Mouse (Mus musculus) MEL-GATA-1-ER (cell line): Measurements from ENCODE around the gene Oaz2.

Experiments used
- DNase-seq: peaks from one replicate; pipeline ENCODE4 v3.0.0-alpha.2; 2012; ENCODE audit warnings: low read depth; ENCODE audit errors: extremely low read depth

Gene Oaz2

DNA sequence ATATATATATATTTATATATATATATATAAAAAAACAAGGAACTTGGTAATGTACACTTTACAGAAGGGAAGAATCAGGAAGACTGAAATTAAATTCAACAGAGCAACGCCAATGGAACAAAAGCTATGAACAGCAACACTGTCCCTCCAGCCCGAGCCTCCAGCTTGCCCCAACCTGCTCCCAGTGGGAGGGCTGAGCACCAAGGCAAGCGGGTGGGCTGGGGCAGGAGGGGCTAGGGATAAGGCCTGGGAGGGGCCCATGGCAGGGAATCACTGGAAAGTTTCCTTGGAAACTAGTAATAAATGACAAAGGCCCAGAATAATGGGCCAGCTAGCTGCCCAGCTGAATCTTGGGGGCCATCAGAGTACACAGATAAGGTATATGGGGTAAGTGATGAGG, 24.7 kb downstream of the Oaz2 start:
- DNase-seq, result no peak

DNA sequence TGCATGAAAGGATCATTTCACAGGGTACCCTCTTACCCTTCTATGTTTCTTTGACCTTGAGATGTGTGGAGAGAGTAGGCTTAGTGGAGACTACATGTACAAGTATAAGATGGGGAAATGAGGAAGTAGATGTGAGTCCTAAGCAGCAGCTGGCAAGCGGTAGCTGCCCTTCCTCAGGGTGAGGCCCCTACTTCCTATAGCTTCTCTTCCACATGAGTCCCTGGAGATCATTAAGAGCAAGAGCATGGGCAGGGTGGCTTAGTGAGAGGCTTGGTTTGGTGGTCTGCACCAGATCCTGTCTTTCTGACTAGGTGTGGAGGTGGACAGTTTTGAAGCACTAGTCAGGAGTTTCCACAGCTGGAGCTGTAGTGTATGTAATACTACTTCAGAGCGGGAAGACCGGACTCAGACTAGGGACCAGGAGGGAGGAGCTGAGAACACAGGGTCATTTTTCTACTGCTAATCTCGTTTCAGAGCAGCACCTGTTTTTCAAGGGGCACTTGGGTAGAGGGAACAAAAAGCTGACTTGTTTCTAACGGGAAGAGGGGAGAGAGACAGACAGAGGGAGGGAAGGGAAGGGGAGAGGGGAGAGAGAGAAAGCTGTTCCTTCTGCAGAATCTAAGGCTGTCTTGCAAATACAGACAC, 25.3 kb downstream of the Oaz2 start:
- DNase-seq, result peak; percentile 71

DNA sequence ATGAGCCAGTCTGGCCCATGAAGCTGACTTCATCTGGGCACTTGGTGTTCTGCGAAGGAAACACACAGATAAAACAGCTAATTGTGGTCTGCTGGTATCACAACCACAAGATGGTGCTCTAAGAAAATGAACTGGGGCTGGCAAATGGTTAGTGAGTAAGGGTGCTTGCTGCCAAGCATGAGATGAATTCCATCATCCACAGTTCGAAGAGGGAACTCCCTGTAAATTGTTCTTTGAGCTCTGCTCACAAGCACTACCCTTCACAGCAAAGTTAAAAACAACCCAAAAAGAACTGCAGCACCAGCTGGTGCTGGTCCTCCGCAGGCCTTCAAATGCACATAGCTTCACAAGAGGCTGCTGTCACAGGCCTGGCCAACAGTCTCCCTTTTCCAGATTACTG, 27.8 kb downstream of the Oaz2 start:
- DNase-seq, result no peak

GRCm38 (mm10) chr9:65696337-65696736, 28.5 kb downstream of the Oaz2 start:
- no peak for DNase-seq

- no peak for DNase-seq
Observed at GRCm38 (mm10) chr9:65697356-65697755, 29.6 kb downstream of the Oaz2 start.

DNA sequence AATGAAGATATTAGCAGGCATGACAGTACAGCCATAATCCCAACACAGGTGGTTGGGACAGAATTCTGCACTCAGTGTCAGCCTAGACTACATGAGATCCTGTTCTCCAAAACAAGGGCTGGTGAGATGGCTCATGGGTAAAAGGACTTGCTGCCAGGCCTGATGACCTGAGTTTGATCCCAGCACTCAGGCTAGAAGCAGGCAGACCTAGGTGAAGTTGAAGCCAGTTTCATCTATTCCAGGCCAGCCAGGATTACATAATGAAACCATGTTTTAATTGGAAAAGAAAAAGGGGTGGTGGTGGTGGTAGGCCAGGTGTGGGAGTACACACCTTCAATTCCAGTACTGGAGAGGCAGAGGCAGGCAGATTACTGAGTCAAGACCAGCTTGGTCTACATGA, 30.2 kb downstream of the Oaz2 start:
- no peak for DNase-seq

DNA sequence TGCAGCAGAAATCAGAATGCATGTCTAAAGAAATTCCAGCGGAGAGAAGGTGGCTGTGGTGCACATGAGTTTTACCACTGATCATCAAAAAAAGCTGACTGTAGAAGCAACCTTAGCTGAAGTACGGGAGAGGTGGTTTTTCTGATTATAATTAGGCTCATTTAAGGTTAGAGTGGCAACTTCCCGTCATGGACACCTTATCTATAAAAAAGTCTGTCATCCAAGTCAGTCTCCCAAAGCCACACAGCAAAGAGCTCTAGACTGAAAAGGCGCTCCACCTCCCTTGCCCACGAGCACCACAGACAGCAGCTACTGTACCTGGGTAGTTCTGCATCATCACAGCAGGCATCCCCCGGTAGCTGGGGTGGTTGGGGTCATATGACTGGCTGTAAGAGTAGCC, 32.7 kb downstream of the Oaz2 start:
- DNase-seq, result peak; percentile 50

DNA sequence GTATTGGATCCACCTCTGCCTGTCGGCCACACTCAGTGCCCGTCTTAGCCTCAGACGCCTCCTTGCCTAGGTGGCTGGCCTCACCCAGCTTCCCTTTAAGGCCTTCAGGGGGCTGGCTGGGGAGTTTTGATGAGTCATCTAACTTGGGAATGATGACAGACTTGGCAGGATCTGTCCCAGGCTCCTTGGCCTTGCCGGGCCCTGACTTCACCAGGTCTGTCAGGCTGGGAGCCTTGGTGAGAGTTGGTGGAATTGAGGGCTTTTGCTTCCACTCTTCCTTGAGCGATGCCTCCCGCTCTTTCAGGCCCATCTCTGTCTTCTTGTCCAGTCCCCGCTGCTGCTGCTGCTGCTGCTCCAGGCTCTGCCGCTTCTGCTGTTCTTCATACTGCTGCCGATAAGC, 34.5 kb downstream of the Oaz2 start:
- no peak for DNase-seq

DNA sequence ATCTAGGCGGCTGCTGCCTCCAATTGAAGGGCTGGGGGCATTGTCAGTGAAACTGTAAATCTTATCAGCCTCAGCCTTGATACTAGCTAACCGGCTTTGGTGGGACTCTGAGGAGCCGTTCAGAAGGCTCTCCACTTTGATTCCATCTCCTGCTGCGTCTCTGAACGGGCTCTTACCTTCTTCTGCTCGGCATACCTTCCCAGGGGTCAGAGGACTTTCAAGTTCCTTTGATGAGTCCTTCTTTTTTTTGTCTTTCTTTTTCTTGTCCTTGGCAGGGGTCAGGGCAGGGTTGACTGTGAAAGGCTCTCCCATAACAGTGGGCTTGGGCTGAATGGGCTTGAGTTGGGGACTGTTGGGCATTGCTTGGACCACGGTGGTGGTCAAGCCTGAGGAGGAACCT, 35.4 kb downstream of the Oaz2 start:
- no peak for DNase-seq

DNA sequence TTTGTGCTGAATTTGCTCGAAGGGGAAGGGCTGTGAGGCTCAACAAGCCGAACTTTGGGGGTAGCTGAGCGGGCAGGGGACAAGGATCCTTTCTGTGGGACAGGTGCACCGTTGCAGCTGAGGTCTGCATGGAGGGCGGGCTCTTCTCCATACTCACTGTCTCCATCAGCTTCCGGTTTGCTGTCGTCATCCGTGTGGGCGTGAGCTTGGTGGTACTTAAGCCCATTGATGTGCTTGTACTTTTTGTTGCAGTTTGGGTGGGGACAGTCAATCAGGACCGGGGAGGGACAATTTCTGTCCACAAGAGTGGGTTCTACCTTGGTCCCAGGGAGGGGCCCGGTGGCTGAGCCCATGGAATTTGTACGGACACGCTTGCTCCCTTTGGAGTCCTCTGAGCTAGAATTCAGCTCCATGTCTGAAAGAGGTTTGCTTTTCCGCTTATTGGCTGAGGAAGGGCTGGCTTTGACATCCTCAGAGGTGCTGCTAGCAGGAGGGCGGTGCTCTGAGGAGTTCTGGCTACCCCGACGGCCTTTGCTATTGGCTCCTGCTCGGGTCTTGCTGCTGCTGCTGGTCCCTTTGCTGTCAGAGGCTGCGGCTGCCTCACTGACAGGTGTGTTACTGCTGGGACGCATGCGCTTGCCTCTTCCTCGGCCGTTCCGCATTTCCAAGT, 36.3 kb downstream of the Oaz2 start:
- no peak for DNase-seq

DNA sequence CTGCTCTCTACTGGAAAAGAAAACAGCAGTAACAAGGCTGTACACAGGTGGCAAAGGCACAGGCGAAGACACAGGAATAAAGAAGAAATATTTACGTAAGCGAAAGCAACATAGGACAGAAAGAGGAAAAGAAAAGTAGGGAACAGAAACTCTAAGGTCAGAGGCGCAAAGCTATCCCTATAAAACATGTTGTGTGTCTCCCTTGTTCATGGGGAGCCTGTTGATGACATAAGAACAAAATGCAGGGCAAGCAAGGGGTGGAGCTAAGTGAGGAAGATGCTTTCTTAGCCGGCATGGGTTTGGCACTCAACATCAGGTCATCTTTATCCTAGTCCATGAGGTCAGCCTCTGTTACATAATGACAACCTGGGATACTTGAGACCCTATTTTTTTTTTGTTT, 50.4 kb downstream of the Oaz2 start:
- no peak for DNase-seq

- DNase-seq, result no peak
Observed at GRCm38 (mm10) chr9:65721161-65721566, 53.4 kb downstream of the Oaz2 start.

DNA sequence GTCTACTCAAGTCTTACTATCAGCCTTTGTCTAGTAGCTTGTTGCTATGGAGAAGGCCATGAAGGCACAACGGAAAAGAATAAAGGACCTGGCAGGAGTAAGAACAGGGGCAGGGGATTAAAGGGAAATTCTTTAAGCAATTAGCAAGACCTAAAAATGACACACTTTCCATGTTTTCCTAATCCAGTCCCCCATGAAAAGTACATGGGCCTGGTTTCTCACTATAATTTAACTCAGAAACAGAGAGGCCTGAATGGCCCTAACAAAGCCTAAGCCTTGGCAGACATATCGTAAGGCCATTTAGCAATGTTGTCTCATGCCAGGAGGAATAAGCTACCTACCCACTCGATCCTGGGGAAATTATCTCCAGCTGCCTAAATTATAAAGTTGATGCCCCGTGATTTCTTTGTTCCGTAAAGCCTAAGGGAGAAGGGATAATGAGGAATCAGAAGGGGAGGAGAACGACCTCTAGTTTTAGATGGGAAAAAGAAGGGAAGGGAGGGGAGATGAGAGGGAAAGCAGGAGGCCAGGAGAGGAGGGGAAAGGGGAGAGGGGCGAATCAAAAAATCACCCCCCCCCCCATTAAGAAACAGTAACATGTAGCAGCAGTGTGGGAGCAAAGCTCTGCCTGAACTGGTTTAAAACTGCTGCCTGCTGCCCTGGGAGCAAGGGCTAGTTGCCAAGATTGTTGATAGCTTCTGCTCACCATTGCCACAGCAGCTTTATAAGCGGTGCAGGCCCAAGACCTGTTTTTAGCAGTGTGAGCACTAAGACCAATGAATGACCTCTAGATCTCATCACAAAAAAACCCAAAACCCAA, 56.9 kb downstream of the Oaz2 start:
- DNase-seq, result no peak

DNA sequence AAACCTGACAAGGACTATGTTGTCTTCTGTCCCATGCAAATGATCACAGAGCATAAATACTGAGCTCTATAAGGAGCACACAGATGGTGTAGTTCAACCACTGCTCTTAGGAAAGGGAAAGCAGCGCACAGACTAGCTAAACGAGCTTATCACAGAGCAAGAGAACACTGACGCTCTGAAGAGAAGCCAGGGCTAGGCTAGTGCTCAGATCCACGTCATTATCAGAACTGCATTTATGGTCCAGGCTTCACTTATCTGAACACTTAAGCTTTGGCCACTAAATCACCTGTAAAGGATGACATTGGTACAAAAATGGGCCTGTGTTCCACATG, 57.5 kb downstream of the Oaz2 start:
- DNase-seq, result no peak

DNA sequence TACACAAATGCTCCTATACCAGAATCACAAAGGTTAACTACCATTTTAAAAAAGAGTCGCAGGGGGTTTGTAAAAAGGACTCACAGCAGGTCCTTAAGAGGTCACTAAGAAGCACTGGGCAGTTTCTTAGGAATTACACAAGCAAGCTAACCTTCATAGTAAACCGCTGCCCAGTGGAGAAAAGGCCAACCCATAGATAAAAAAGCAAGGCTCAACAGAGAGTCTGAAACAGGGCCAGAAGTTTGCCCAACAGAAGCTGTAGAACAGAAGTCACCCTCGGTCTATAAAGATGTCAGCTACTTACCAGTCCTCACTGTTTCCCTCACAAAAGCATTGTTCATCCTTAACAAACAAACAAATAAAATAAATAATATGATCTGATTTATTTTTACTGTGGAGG, 58.6 kb downstream of the Oaz2 start:
- no peak for DNase-seq

GRCm38 (mm10) chr9:65727491-65727890, 59.7 kb downstream of the Oaz2 start:
- no peak for DNase-seq

DNA sequence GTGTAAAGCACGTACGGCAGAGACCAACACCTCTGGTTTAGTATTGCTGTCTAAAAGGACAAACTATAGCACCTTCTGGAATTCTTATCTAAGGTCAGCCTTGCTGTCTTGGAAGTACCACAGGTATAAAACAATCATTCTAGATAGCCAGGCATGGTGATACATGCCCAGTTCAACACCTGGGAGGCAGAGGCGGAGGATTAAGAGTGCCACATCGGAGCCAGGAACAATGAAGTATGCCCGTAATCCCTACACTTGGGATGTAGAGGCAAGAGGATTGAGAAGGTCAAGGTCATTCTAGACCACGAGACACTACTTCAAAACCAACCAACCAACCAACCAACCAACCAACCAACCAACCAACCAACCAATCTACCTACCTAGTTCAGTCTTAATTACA, 60.8 kb downstream of the Oaz2 start:
- no peak for DNase-seq

GRCm38 (mm10) chr9:65734931-65735330, 67.1 kb downstream of the Oaz2 start:
- DNase-seq, result no peak
